8 mouse cellular contexts compared by ENCODE assay signal in the genomic region with DNA sequence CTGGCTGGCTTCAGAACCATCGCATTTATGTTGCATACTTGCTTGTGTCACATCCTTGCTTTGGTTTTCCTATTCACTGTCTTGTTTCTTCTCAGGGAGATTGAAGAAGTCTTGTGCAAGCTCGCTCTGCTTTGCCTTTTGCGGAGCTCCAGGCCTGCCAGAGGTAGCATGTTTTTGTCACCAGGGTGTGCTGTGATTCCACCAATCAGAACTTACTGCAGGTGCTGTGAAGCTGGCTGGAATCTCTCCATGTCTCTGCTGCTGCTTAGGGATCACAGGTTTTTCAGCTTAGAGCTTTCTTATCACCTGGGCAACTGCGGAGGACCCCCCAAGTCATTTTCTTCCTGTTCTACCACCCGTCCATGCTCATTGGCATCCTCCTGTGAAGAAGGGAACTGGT.
A peak's percentile ranks its signal among the peaks of the same experiment; 100 is the strongest.
DNase-seq lines count a peak whose midpoint lies in the region; ATAC-seq lines count a peak whose summit lies in the region.

No protein-coding gene starts in this region.

- H3K4me3 ChIP-seq in liver, embryonic 12.5 days: no peak overlapping the region
- no peak overlapping the region for H3K4me3 ChIP-seq in embryonic facial prominence, embryonic 10.5 days
- H3K4me3 ChIP-seq in hindbrain, embryonic 14.5 days (replicated peaks; ENCODE audit: low read length): no peak overlapping the region

- DNase-seq in liver: peak; percentile 14
- peak; percentile 66 for DNase-seq in embryonic facial prominence, embryonic 10.5 days (ENCODE audit: low spot score)
- peak; percentile 78 for DNase-seq in hindbrain, embryonic 14.5 days (ENCODE audit: low spot score)
- DNase-seq in layer of hippocampus, postnatal 25 days (ENCODE audit: extremely low spot score in 1 of 2, low spot score in 1 of 2): peak; percentile 36 to 38
- DNase-seq in lung, postnatal 25 days (ENCODE audit: low spot score): peak; percentile 24
- DNase-seq in right cerebral cortex, postnatal 10 days (ENCODE audit: low spot score in 2 of 2): peak; percentile 69 to 77

- H3K4me2 ChIP-seq in liver, embryonic 12.5 days: no peak overlapping the region
- no peak overlapping the region for H3K4me2 ChIP-seq in hindbrain, embryonic 14.5 days (replicated peaks)

- no peak for ATAC-seq in liver, embryonic 12.5 days
- peak; percentile 76; the same call in 1 of the 2 replicates for ATAC-seq in hindbrain, embryonic 14.5 days (ENCODE audit: low FRiP score)
- no peak for ATAC-seq in megakaryocyte-erythroid progenitor cell, adult 5-6 weeks (replicated peaks; ENCODE audit: low FRiP score, low TSS enrichment, poor library complexity, severe bottlenecking)

- H3K9ac ChIP-seq in liver, embryonic 12.5 days: no peak overlapping the region
- H3K9ac ChIP-seq in hindbrain, embryonic 14.5 days: no peak overlapping the region

- H3K27me3 ChIP-seq in liver, embryonic 12.5 days (replicated peaks): no peaks in the 10 kb centered on the region
- H3K27me3 ChIP-seq in embryonic facial prominence, embryonic 10.5 days (replicated peaks; ENCODE audit: low read depth, poor library complexity, severe bottlenecking): no peaks in the 10 kb centered on the region
- H3K27me3 ChIP-seq in hindbrain, embryonic 14.5 days (ENCODE audit: control insufficient read depth, insufficient read depth, low read length): no peaks in the 10 kb centered on the region

- no peaks in the 10 kb centered on the region for H3K36me3 ChIP-seq in liver, embryonic 12.5 days
- H3K36me3 ChIP-seq in embryonic facial prominence, embryonic 10.5 days (replicated peaks): no peaks in the 10 kb centered on the region
- H3K36me3 ChIP-seq in hindbrain, embryonic 14.5 days (replicated peaks; ENCODE audit: control insufficient read depth, insufficient read depth): no peaks in the 10 kb centered on the region

- WGBS in liver, embryonic 12.5 days (ENCODE audit: insufficient replicate concordance): 27% methylated on average over 5 of the region's 5 CpGs
- WGBS in embryonic facial prominence, embryonic 10.5 days: 34% methylated on average over 5 of the region's 5 CpGs
- WGBS in hindbrain, embryonic 14.5 days: 36% methylated on average over 5 of the region's 5 CpGs

- H3K9me3 ChIP-seq in liver, embryonic 12.5 days (replicated peaks): no peaks in the 10 kb centered on the region
- H3K9me3 ChIP-seq in embryonic facial prominence, embryonic 10.5 days: no peaks in the 10 kb centered on the region
- no peaks in the 10 kb centered on the region for H3K9me3 ChIP-seq in hindbrain, embryonic 14.5 days (ENCODE audit: control insufficient read depth, low read length)

- H3K4me1 ChIP-seq in liver, embryonic 12.5 days: no peaks in the 10 kb centered on the region
- peaks cover 3% of the 10 kb centered on the region; the same call in 1 of the 2 replicates for H3K4me1 ChIP-seq in embryonic facial prominence, embryonic 10.5 days
- H3K4me1 ChIP-seq in hindbrain, embryonic 14.5 days (replicated peaks; ENCODE audit: control insufficient read depth, insufficient read depth, low read length): no peaks in the 10 kb centered on the region

- H3K27ac ChIP-seq in liver, embryonic 12.5 days: no peak overlapping the region
- no peak overlapping the region for H3K27ac ChIP-seq in embryonic facial prominence, embryonic 10.5 days (replicated peaks)
- H3K27ac ChIP-seq in hindbrain, embryonic 14.5 days: no peak overlapping the region

Comparison
In these comparisons a context has a peak if more than half of its experiments do, and no peak if none do; other contexts are left out.
1. DNase-seq: peak in every context shown above with its lines; median percentile 78 in hindbrain, embryonic 14.5 days; 73 in right cerebral cortex, postnatal 10 days; 66 in embryonic facial prominence, embryonic 10.5 days; 37 in layer of hippocampus, postnatal 25 days; 24 in lung, postnatal 25 days; 14 in liver.